Mouse (Mus musculus) cerebellum, adult 11 months (tissue): Measurements from ENCODE around the gene Aqp3.
"Not testable (repeated sequence)": the region's sequence is repeated elsewhere in the genome, so short reads cannot be mapped to it uniquely, and the experiment has no call there.

Source experiments
- DNase-seq: peaks from one replicate; pipeline ENCODE4 v3.0.0; 2022

Gene Aqp3

GRCm38 (mm10) chr4:41100986-41101385, 3.0 kb upstream of the Aqp3 start:
- no peak for DNase-seq

- no peak for DNase-seq
Observed at GRCm38 (mm10) chr4:41098577-41098951, 581 bp upstream of the Aqp3 start.

GRCm38 (mm10) chr4:41097381-41097780, 602 bp downstream of the Aqp3 start:
- no peak for DNase-seq

GRCm38 (mm10) chr4:41096794-41097193, 1.2 kb downstream of the Aqp3 start:
- DNase-seq = no peak

GRCm38 (mm10) chr4:41096169-41096568, 1.8 kb downstream of the Aqp3 start:
- DNase-seq = no peak

- DNase-seq = no peak
Observed at GRCm38 (mm10) chr4:41094361-41094760, 3.6 kb downstream of the Aqp3 start.

GRCm38 (mm10) chr4:41092958-41093357, 5.0 kb downstream of the Aqp3 start:
- no peak for DNase-seq

GRCm38 (mm10) chr4:41091391-41091790, 6.6 kb downstream of the Aqp3 start:
- no peak for DNase-seq

- DNase-seq = no peak
Observed at GRCm38 (mm10) chr4:41089705-41090104, 8.3 kb downstream of the Aqp3 start.

GRCm38 (mm10) chr4:41089189-41089588, 8.8 kb downstream of the Aqp3 start:
- no peak for DNase-seq

- DNase-seq = no peak
Observed at GRCm38 (mm10) chr4:41087459-41088298, 10.3 kb downstream of the Aqp3 start.

GRCm38 (mm10) chr4:41086947-41087346, 11.0 kb downstream of the Aqp3 start:
- no peak for DNase-seq

- DNase-seq = no peak
Observed at GRCm38 (mm10) chr4:41084819-41085218, 13.2 kb downstream of the Aqp3 start.

GRCm38 (mm10) chr4:41082803-41083202, 15.2 kb downstream of the Aqp3 start:
- DNase-seq = not testable (repeated sequence)

- DNase-seq = no peak
Observed at GRCm38 (mm10) chr4:41081733-41082132, 16.2 kb downstream of the Aqp3 start.

- no peak for DNase-seq
Observed at GRCm38 (mm10) chr4:41078726-41079125, 19.3 kb downstream of the Aqp3 start.

GRCm38 (mm10) chr4:41074461-41074860, 23.5 kb downstream of the Aqp3 start:
- no peak for DNase-seq

GRCm38 (mm10) chr4:41073008-41073817, 24.8 kb downstream of the Aqp3 start:
- DNase-seq = no peak

GRCm38 (mm10) chr4:41071500-41072429, 26.2 kb downstream of the Aqp3 start:
- DNase-seq = peak; percentile 27

- no peak for DNase-seq
Observed at GRCm38 (mm10) chr4:41065196-41065595, 32.8 kb downstream of the Aqp3 start.

- DNase-seq = no peak
Observed at GRCm38 (mm10) chr4:41063894-41064673, 33.9 kb downstream of the Aqp3 start.

- no peak for DNase-seq
Observed at GRCm38 (mm10) chr4:41063351-41063750, 34.6 kb downstream of the Aqp3 start.
